Mouse (Mus musculus) olfactory bulb, adult 2 months (tissue): ENCODE results near the gene Pecr.

Source experiments
- CTCF ChIP-seq: fragments of 200-500 bp; IDR thresholded peaks from 2 replicates; pipeline ENCODE4 v1.5.1; 2012; ENCODE audit warnings: low read depth, mild to moderate bottlenecking, low read length, moderate library complexity; ENCODE audit not compliant: insufficient read depth
- POLR2A ChIP-seq: fragments of 200-500 bp; IDR thresholded peaks from 2 replicates; pipeline ENCODE4 v1.6.1; 2012; ENCODE audit warnings: mild to moderate bottlenecking, low read depth, low read length, moderate library complexity; ENCODE audit not compliant: insufficient read depth

DNA sequence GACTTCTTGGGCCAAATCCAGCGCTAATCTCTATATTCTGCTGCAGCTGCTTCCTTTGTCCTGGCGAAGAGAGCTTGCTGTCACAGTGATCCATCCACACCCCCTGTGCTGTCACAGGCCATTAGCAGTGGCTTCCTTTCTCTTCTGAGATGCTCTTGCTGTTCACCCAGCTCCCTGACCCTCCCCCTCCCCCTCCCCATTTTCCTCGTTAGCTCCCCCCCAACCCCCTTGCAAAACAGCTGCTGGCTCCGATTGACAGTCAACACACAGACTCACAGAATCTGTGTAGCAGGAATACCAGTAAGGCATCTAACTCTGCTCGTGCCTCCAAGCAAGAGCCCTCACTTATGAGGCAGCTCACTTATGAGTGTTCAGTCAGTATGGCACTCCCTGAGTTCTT is 2.8 kb upstream of the Pecr start:
- TF ChIP-seq POLR2A (no peak), CTCF (no peak)
